Mouse (Mus musculus) B cell, adult 2 months (primary cell): ENCODE measurements around the gene Psmd9.

Experiments
- DNase-seq, 2 experiments: peaks; one replicate each; pipeline ENCODE4 v3.0.0; 2022

The Psmd9 gene

DNA sequence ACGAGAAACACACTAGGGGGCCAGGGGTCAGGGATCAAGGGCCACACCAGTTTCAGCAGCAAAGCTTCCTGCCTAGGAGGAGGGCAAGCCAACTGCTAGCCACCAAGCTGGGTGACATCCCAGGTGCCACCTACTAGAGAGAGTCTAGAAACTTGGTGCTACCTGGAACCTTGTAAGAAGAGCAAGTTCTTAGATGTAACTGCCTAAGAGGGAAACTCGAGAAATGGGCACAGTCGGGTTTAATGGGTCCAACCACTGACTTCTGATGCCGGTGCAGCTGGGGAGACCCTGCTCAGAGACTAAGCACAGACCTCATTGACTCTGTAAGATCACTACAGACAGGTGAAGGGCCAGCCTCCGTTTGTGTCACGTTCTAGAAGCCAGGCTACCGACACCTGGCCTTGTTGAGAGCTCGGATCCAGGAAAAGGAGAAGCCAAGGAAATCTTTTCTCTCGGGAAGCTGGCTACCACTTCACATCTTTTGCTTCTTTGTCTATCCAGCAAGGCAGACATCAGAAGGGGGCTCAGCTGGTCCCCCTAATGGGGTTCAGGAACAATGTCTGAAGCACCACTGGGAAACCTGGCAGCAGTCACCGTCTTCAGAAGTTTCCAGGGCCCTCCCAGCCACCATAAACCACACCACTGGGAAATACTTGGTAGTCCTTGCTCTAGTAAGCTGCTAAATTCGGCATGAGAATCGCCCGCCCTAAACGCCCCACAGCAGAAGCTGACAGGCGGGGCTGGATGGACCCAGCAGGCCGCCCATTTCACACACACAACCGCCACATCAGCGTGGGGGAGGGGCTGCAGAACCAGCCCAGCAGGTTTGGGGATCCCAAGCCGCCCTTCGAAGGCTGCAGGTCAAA, 31.9 kb upstream of the Psmd9 start:
- DNase-seq = peak; percentile 44 to 46

DNA sequence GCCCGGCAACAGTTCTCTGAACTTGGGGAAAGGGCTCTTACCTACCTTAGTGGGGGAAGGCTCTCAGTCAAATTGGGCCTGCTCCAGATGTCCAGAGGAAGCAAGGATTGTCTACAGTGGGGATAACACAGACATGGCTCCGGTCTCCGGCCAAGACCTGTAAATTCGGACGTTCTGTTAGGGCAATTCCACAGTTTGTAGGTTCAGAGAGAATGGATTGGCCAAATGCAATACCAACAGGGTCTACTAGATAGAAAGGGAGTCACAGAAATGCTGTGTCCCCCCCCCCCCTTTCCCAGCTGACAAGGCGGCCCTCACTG, 31.3 kb upstream of the Psmd9 start:
- DNase-seq = no peak

DNA sequence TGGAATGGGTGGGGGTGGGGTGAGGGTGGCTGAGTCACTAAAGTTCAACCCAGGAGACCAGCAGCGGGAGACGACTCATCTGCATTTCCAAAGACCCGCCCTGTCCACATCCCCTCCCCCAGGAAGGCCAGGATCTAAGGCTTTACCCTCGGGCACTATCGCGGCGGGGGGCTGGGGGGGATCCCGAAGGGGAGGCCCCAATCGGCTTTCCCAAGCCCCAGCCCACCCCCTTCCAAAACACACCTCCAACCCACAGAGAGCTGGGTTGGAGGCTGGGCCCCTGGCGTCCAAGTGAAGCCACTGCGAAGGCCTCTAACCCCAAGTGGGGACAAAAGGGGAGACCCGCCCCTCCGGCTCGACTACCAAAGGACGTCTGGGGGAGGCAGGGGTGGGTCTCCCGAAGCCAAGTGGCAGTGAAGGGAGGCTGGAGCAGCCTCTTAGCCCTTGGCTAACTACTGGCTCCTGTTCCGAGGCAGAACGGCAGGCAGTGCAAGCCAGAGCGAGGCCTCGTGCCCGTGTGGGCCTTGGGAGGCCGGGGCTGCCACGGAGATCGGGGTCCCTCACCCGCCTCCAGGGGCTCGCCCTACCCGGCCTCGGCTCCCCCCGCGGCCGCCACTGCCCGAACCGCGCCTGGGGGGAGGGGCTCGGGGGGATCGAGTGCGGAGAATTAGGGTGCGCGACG, 30.8 kb upstream of the Psmd9 start:
- peak; percentile 53 for DNase-seq

DNA sequence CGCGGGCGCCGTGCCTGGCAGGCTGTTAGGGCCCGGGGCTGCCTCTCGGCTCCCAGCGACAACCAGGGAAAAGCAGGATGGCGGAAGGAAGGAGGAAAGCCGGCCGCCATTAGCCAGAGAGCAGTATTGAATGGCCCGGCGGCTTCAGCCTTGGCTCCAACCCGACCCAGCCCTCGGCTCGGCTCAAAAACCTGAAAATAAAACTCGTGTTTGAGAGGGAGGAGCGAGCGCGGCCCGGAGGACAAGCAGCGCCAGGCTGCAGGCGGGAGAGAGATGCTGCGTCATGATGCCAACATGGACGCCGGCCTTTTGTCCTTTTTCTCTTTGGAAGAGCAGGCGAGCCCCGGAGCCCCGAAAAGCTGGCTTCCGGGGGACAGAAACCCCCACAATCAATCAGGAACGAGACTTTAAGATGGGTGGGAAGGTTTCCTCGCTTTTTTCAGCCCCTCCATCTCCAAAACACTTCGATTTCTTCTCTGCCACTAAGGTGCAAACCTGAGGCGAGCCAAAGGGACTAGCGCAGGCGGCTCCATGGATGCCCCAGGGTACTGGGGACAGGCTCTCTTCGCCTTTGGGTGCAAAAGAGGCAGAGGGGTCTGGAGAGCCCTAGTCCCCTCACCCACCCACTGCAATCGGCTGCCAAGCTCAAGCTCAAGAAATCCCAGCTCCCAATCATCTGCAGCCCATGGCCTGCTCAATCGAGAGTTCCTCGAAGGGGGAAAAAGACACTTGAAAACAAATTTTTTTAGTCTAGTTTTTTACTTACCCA, 30.1 kb upstream of the Psmd9 start:
- peak; percentile 73 to 75 for DNase-seq

DNA sequence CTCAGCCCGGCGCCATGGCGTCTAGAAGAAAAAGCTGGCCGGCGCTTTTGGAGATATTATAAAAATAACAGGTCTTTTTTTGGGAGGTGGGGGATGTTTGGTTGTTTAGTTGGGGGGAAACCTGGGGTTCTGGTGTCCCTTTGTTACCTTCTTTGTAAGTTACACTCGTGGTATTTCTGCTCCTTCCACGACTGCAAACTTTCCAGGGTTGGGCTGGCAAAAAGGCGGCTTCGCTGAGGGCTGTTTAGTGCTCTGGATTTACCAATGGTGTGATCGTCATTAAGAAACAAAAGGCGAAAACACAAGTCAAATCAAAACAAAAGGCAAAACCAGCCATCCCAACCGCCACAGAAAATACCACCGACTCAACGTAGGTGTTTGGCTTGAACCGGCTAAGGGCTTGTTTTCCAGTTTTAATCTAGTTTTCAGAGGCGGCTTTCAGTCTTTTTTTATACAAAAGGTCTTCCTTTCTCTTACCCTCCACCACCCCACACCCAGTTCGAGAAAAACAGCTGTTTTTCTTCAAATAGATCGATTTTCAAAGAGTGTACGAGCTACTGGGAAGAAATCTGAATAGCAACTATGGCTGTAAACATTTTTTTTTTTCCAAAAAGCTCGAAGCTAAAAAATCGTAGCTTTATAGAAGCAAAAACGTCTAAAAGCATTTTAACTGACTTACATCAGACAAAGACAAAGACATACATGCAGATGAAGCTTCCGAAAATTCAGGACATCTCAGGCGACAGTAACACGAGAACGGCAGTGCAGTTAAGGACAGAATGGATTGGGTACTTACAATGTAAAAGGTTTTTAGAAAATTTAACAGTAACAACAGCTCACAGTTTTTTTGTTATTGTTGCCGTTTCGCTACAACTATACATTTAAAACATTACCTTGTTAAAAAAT, 29.2 kb upstream of the Psmd9 start:
- DNase-seq = peak in 1 of 2 experiments; percentile 21

DNA sequence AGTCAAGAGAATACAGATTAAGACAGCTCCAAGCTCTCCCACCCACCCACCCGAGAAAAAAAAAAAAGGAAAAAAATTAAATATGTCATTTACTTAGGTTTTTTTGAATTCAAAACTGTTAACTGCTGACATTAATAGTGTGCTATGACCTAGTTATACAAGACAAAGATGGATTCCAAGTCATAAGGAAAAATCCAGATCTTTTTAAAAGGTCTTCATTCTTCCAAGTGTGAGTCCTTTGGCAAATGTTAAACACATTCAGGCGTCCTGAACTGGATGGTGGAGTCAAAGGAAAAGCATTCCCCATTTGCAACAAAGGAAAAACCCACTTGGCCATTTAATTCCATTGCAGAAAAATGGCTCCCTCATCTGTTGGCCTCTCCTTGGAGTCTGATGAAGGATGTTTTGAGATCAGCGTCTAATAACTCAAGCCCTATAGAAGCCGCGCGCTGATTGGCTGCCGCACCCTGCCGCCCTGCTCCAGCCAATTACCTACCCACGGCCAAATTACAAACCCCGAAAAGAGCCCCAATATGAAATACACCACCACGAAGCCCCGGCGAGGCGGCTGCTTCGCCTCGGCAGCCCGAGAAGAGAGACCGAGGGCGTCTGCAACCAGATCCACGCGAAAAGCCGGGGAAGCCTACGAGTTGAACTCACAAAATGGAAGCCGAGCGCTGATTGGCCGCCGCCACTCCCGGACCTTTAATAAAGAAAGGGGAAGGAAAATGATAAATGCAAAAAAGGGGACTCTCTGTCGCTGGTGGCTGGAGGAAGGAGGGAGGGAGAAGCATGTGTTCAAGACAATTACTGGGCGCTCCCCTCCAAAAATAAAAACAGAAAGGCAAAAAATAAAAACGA, 28.3 kb upstream of the Psmd9 start:
- DNase-seq = peak; percentile 91 to 92

DNA sequence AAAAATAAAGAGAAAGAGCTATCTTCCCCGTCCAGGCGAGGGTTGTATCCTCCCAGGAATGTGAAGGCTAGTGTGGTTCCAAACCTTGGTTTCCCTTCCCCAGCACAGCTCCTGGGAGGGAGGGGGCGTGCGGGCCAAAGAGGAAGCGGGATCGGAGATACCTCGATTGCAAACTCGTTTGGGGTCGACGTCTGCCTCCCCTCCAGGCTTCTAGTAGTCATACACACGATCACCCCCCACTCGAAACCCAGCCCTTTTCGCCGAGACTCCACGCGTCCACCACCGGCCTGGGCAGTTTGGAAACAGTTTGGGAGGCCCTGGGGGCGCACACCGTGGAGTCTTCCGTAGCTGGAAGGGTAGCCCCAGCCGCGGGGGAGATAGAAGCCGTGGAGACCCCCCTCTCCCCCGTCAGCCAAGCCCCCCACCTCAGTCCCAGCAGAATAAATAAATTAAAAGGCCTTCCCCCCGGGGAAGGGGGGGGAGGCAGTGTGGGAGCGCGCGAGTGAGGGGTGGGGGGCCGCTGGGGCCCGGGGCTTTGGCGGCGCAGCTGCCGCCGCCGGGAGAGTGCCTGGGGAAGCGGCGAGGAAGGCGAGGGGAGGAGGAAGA, 27.6 kb upstream of the Psmd9 start:
- peak in 1 of 2 experiments; percentile 52 for DNase-seq

DNA sequence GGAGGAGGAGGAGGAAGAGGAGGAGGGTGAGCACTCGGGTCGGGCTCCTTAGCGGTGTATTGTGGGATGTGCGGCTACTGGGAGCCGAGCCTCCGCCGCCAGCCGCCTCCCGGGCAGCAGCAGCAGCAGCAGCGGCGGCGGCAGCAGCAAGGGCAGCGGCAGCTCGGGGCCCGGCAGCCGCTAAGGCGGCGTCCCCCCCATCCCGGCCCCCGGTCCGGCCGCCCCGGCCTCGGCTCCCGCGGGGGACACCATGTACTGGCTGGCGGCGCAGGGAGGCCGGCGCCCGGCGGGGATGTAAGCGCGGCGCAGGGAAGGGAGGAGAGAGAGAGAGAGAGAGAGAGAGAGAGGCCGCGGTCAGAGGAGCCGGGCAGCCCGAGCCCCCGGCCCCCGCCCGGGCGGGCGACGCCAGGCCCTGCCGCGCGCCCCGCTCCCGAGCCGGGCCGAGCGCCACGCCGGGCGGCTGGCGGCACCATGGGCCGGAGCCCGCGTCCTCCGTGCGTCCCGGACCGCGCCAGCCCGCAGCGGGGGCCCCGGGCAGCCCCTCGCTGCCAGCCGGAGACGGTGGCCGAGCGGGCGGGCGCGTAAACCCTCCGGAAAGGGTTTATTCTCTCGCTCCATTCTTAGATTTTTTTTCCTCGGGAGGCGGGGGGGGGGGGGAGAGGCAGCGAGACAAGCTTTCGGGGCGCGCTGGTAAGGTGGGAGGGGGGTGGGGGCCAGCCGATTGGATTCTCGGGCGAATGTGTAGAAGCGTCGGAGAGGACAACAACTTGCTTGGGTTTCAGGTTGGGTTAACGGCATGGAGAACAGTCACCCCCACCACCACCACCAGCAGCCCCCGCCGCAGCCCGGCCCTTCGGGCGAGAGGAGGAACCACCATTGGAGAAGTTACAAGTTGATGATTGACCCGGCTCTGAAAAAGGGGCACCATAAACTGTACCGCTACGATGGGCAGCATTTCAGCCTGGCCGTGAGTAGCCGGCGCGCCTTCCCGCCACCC, 26.8 kb upstream of the Psmd9 start, which contains the start of gene Setd1b:
Gene Setd1b, plus strand, starts transcription at position 33 of the 997 bp plus-strand sequence.
- DNase-seq = peak; percentile 59 to 62

DNA sequence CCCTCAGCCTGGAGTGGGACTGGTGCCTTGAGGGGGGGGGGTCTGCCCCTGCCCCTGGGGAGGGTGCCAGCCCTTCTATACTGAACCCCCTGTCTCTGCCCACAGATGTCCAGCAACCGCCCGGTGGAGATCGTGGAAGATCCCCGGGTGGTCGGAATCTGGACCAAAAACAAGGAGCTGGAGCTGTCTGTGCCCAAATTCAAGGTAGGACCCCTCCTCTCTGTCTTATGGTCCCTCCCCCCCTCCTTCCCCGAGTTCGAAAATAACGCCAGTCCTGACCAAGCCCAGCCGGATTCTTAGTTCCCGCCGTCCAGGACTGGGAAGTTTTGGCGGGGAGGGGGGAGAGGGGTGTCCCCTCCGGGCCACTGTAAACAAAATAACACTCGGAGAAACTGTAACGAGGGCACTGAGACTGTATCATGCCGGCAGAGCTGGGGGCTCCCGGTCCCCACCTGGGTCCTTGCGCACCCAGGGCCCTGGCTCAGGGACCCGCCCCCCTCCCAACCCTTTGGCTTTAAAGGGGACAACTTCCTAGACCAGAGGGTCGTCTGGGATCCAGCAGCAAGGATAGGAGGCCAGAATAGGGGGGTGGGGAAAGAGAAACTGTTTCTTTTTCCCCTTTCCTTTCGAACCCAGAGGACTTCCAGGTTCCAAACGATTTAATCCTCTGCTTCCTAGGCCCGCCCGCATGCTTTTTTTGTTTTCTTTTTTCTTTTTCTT, 25.8 kb upstream of the Psmd9 start:
- DNase-seq = peak in 1 of 2 experiments; percentile 35

DNA sequence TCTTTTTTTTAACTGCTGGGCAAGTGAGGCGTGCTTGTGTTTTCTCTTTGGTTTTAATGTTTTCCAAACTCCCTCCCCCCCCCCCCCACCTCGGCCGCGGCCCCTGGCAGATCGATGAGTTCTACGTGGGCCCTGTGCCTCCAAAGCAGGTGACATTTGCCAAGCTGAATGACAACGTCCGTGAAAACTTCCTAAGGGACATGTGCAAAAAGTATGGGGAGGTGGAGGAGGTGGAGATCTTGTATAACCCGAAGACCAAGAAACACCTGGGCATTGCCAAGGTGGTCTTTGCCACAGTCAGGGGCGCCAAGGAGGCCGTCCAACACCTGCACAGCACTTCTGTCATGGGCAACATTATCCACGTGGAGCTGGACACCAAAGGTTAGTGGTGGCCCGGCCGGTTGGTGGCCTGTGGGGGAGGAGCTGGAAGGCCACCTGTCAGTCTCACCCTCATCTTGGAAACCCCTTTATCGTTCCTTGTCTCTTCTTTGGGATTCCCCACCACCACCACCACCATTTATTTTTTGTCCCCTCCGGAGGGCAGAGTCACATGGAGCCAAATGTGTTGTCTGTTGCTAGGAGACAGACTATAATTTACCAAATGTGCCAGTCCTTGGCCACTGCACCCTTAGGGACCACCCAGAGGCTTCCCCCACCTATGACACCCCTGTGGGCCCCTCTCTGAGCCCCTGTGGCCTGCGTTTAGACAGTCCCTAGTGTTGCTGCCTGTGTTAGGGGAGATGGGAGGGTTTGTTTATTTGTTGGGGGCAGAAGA, 25.1 kb upstream of the Psmd9 start:
- DNase-seq = no peak

DNA sequence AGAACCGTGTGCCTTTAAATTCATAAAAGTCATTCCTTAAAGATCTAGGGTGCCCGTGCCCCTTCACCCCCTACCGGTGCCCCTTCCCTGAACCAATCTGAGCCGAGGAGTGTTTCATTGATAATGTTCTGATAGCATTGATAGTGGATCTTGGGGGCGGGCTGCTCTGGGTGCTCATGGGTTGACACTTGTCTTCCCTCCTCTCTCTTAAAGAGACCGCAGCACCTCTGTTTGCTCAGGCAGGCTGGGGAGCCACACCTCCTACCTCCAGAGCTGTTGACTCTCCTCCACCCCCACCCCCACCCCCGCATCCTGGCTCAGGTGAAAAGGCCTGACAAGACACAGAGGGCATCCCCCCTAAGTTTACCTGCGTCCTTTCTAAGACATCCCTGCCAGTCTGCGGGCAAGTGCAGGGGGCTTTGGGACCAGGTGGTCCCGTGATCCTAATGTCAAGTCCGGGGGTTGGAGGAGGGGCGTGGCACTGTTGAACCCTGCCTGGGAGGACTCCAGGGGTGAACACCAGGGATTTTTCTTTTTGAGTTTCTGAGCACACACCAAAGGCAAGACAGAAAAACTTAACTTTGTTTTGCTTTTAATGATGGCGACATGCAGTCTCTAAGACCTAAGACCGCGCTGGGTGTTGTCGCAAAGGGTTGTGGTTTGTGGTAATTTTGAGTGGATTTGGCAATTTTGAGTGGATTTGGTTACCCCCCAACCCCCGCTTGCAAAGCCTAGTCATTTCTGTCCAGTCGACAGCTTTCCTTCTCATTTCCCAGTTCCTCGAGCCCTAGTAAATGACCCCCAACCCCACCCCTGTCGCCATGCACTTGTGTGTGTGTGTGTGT, 24.2 kb upstream of the Psmd9 start:
- no peak for DNase-seq

DNA sequence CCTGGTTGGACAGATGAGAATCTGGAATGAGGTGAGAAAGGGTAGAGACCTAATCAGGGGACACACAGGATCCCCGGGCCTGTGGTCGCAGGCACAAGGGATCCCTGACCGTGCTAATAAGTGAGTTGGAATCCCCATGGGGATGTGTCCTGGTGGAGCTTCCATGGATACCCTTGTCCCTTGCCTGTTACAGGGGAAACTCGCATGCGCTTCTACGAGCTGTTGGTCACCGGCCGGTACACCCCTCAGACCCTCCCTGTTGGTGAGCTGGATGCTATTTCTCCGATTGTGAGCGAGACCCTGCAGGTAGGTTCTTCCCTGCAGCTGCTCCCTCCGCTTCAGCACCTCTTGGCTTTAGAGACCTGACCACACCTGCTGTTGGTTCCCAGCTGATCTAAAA, 22.9 kb upstream of the Psmd9 start:
- DNase-seq = no peak

DNA sequence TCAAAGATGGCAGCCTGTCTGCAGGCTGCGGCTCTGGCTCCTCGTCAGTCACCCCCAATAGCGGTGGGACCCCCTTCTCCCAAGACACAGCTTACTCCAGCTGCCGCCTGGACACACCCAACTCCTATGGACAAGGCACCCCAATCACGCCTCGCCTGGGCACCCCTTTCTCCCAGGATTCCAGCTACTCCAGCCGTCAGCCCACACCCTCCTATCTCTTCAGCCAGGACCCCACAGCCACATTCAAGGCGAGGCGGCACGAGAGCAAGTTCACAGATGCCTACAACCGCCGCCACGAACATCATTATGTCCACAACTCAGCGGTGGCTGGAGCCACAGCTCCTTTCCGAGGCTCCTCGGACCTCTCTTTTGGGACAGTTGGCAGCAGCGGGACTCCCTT, 21.6 kb upstream of the Psmd9 start:
- DNase-seq = no peak

DNA sequence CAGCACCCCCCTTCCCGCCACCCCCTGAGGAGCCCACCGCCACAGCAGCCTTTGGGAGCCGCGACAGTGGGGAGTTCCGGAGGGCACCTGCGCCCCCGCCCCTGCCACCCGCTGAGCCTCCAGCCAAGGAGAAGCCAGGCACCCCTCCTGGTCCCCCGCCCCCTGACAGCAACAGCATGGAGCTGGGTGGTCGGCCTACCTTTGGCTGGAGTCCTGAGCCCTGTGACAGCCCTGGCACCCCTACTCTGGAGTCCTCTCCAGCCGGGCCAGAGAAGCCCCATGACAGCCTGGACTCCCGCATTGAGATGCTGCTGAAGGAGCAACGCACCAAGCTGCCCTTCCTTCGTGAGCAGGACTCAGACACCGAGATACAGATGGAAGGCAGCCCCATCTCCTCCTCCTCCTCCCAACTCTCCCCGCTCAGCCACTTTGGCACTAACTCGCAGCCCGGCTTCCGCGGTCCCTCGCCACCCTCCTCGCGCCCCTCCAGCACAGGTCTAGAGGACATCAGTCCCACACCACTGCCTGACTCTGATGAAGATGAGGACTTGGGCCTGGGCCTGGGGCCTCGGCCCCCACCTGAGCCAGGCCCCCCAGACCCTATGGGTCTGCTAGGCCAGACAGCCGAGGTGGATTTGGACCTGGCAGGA, 21.0 kb upstream of the Psmd9 start:
- no peak for DNase-seq

DNA sequence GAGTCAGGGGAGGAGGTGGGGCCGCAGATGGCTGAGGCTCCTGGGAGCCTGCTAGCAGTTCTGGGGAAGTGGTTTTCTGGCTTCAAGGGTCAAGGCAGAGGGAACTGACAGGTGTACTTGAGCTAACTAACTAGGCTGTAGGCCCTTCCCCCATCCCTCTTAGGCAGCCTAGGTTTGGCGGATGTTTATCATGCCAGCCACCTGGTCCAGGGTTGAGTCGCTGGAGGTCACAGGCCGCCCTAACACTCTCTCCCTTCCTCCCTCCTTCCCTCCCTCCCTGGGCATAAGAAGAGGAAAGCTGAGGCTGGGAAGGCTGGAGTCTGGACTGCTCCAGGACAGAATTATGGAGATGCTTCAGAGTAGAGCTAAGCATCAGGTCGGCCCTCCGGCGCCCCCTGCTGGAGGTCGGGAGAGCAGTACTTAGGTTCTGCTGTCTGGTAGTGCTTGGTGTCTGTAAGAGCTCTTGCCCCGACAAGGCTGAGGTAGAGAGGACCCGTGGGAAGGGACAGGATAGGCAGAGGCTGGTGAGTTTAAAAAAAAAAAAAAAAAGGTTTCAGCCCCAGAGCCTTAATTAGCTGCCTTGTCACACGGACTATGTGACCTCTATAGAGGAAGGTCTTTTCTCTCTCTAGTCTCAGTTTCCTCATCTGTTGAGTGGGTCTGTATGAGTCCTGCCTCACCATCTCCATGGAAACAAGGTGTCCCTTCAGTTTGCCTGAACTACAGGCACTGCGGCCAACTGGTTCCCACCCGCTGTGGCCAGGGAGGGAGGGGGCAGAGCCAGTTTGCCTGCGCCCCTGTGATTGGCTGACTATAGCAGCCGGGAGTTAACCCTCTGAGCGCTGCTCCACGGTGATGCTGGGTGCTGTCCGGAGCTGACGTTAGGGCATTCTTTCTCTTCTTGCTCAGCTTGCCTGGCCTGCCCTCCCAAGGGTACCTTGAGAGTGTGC, 19.5 kb upstream of the Psmd9 start:
- peak; percentile 96 to 97 for DNase-seq
